21 mouse cellular contexts compared by ENCODE assay signal in genomic region chr2:130887456-130887855, GRCm38 (mm10). TPM values are rescaled to one million over a fixed set of nuclear protein-coding genes. Genes with fewer than 3 reads are reported as not detected.
DNase-seq lines count a peak whose midpoint lies in the region; ATAC-seq and TF ChIP-seq lines count a peak whose summit lies in the region.
"Had no signal": no experiment of that assay in that cellular context is flagged by ENCODE, and none has a peak within 500 bp of the region (broad histone marks: within the 10 kb centered on the region; RNA-seq: fewer than 3 reads in every experiment).

No protein-coding gene starts in this region.

- no peak for TF ChIP-seq POLR2A in myocyte (IDR thresholded peaks at IDR 0.05; ENCODE audit: insufficient read length, low read depth)

- no peak overlapping the region for H3ac ChIP-seq in myocyte (ENCODE audit: control insufficient read depth, insufficient read length)

- 74% methylated on average over 1 of the region's 1 CpGs for WGBS in kidney, postnatal 0 days

- no peaks in the 10 kb centered on the region for H3K9me3 ChIP-seq in kidney, postnatal 0 days (replicated peaks; ENCODE audit: low read length)
- H3K9me3 ChIP-seq: hindbrain, embryonic 10.5 days; hindbrain, embryonic 13.5 days; intestine, embryonic 15.5 days had no signal

- H3K4me1 ChIP-seq in kidney, postnatal 0 days (replicated peaks; ENCODE audit: insufficient read depth, low read length), result no peaks in the 10 kb centered on the region
- H3K4me1 ChIP-seq: hindbrain, embryonic 10.5 days; hindbrain, embryonic 13.5 days; intestine, embryonic 15.5 days had no signal

- H3K27me3 ChIP-seq in kidney, postnatal 0 days (ENCODE audit: insufficient read depth, low read length), result no peaks in the 10 kb centered on the region
- no peaks in the 10 kb centered on the region for H3K27me3 ChIP-seq in myocyte (ENCODE audit: control insufficient read depth, insufficient read depth, insufficient read length)
- H3K27me3 ChIP-seq: hindbrain, embryonic 13.5 days; intestine, embryonic 15.5 days had no signal

- H3K9ac ChIP-seq in kidney, postnatal 0 days (ENCODE audit: low read depth, low read length), result no peak overlapping the region
- H3K9ac ChIP-seq: forebrain, postnatal 0 days; hindbrain, embryonic 13.5 days; intestine, embryonic 15.5 days had no signal

- H3K79me2 ChIP-seq in myocyte (ENCODE audit: control insufficient read depth, insufficient read depth), result no peaks in the 10 kb centered on the region

- H3K27ac ChIP-seq in kidney, postnatal 0 days, result no peak overlapping the region
- H3K27ac ChIP-seq: hindbrain, embryonic 10.5 days; hindbrain, embryonic 13.5 days; intestine, embryonic 15.5 days had no signal

- intact Hi-C loops in heart, postnatal 25 days (cut with DNase I), result no loop called here

- no peak for TF ChIP-seq CTCF in kidney, postnatal 0 days (IDR thresholded peaks at IDR 0.05; ENCODE audit: low read depth)

- no peaks in the 10 kb centered on the region for H3K36me3 ChIP-seq in kidney, postnatal 0 days (ENCODE audit: insufficient read depth, low read length)
- no peaks in the 10 kb centered on the region for H3K36me3 ChIP-seq in myocyte (ENCODE audit: control insufficient read depth, insufficient read depth)
- H3K36me3 ChIP-seq: intestine, embryonic 15.5 days had no signal

- ATAC-seq in kidney, postnatal 0 days (replicated peaks; ENCODE audit: low FRiP score, low read depth), result no peak
- ATAC-seq: CD4-positive, CD25-positive, alpha-beta regulatory T cell, adult 4 months; forebrain, embryonic 14.5 days; forebrain, postnatal 0 days; hindbrain, embryonic 16.5 days; intestine, embryonic 15.5 days had no signal

- H3K4me2 ChIP-seq in kidney, postnatal 0 days (ENCODE audit: low read length), result no peak overlapping the region
- peak overlapping the region; percentile 35 for H3K4me2 ChIP-seq in myocyte (ENCODE audit: low read depth)
- H3K4me2 ChIP-seq: hindbrain, embryonic 13.5 days; intestine, embryonic 15.5 days had no signal

- no peak overlapping the region for H3K4me3 ChIP-seq in kidney, postnatal 0 days (replicated peaks; ENCODE audit: low read depth, low read length)
- no peak overlapping the region for H3K4me3 ChIP-seq in myocyte
- H3K4me3 ChIP-seq: hindbrain, embryonic 10.5 days; hindbrain, embryonic 13.5 days; intestine, embryonic 15.5 days had no signal

- peak; percentile 31 for DNase-seq in heart, adult 8-10 months (ENCODE audit: low spot score)
- no peak for DNase-seq in heart, postnatal 25 days (ENCODE audit: low spot score)
- DNase-seq in kidney, postnatal 0 days (ENCODE audit: low spot score), result peak; percentile 19
- no peak for DNase-seq in kidney, postnatal 14 days
- no peak for DNase-seq in layer of hippocampus, postnatal 10 days (ENCODE audit: low spot score in 2 of 2)
- DNase-seq: adrenal gland, adult 2 months; adrenal gland, postnatal 14 days; cerebellum, adult 11-12 months; cerebellum, adult 8-10 months; cerebellum, postnatal 10 days; cerebellum, postnatal 36 days; forebrain, postnatal 0 days; gastrocnemius, postnatal 25 days; heart, postnatal 36 days had no signal

TF ChIP-seq in myocyte, 11 proteins besides CTCF, POLR2A, EP300 and RAD21:
- TF ChIP-seq CEBPB (IDR thresholded peaks at IDR 0.05; ENCODE audit: insufficient read depth, poor library complexity, severe bottlenecking) (no peak), SRF (IDR thresholded peaks at IDR 0.05; ENCODE audit: control insufficient read depth, insufficient read length, low read depth) (no peak), TCF12 (IDR thresholded peaks at IDR 0.05; ENCODE audit: insufficient read depth, poor library complexity, severe bottlenecking) (no peak), USF1 (IDR thresholded peaks at IDR 0.05; ENCODE audit: low read depth) (no peak), TCF3 (IDR thresholded peaks at IDR 0.05; ENCODE audit: insufficient read length, low read depth) (no peak), POLR2AphosphoS2 (IDR thresholded peaks at IDR 0.05; ENCODE audit: insufficient read length, low read depth) (no peak), MAX (IDR thresholded peaks at IDR 0.05; ENCODE audit: low read depth) (no peak), E2F4 (IDR thresholded peaks at IDR 0.05; ENCODE audit: insufficient read depth) (no peak), REST (IDR thresholded peaks at IDR 0.05; ENCODE audit: insufficient read depth, insufficient read length) (no peak), MYOD1 (IDR thresholded peaks at IDR 0.05; ENCODE audit: control insufficient read depth in 1 of 3, insufficient read length in 2 of 3, low read depth in 2 of 3) (no peak), MYOG (IDR thresholded peaks at IDR 0.05; ENCODE audit: control insufficient read depth in 1 of 3, insufficient read depth in 1 of 3, insufficient read length in 2 of 3, low read depth in 2 of 3) (no peak)

RNA-seq across cellular contexts. Expression of gene 4930402H24Rik, which starts 18.8 kb away (rescaled TPM):
- 10 to 100 TPM; 41.2 to 57.7 (median 51.0) TPM for total RNA-seq in heart, adult 8-10 months (2022)
- 10 to 100 TPM; 50.4 to 55.0 TPM for total RNA-seq in heart, postnatal 25 days (2021)
- 19.2 and 23.2 TPM in 2 replicates for polyA plus RNA-seq in kidney, postnatal 0 days (2015; fragmentation: Nextera tagmentation; extraction: Ambion mirVana)
- 10.4 TPM for polyA plus RNA-seq in myocyte (2012; fragmentation: generic; extraction: Trizol)
- 10 to 100 TPM; 79.8 to 94.0 TPM for total RNA-seq in layer of hippocampus, postnatal 10 days (2021)

RNA-seq across cellular contexts. Expression of gene Atrn, which starts 18.8 kb away (rescaled TPM):
- total RNA-seq in heart, adult 8-10 months (2022), result 10 to 100 TPM; 21.3 to 25.8 (median 24.2) TPM
- 10 to 100 TPM; 23.1 to 27.1 TPM for total RNA-seq in heart, postnatal 25 days (2021)
- polyA plus RNA-seq in kidney, postnatal 0 days (2015; fragmentation: Nextera tagmentation; extraction: Ambion mirVana), result 6.2 and 6.5 TPM in 2 replicates
- 6.8 TPM for polyA plus RNA-seq in myocyte (2012; fragmentation: generic; extraction: Trizol)
- 100 to 1,000 TPM; 103 TPM for total RNA-seq in layer of hippocampus, postnatal 10 days (2021)

Comparison
In these comparisons a context has a peak if more than half of its experiments do, and no peak if none do; other contexts are left out.
1. DNase-seq: peak in heart, adult 8-10 months (single experiment) and kidney, postnatal 0 days (single experiment); none in heart, postnatal 25 days (single experiment), kidney, postnatal 14 days (single experiment) and layer of hippocampus, postnatal 10 days (0 of 2).